Mouse (Mus musculus) forebrain, embryonic 12.5 days (tissue): ENCODE measurements at regions not wholly inside any gene's neighbourhood (a gene's known extent, or its start where the extent isn't known, plus 50 kb on each side); places are given as distances from the start of the nearest gene placed in this dataset.

Source experiments
- ATAC-seq: fragments of 200-750 bp; cut with Nextera tagmentation; 2 replicates; pipeline ENCODE4 v1.8.0; 2017; ENCODE audit warnings: moderate TSS enrichment; ENCODE audit not compliant: low FRiP score
- H3K27ac ChIP-seq: fragments of 300-500 bp; sonication (generic); 2 replicates; pipeline ENCODE4 v1.5.1; 2016; ENCODE audit warnings: mild to moderate bottlenecking
- H3K27me3 ChIP-seq: fragments of 300-500 bp; sonication (generic); 2 replicates; pipeline ENCODE4 v1.6.1; 2016; ENCODE audit warnings: mild to moderate bottlenecking
- H3K36me3 ChIP-seq: fragments of 300-500 bp; sonication (generic); replicated peaks from 2 replicates; pipeline ENCODE4 v1.6.1; 2016; ENCODE audit warnings: mild to moderate bottlenecking
- H3K4me1 ChIP-seq: fragments of 300-500 bp; sonication (generic); 2 replicates; pipeline ENCODE4 v1.6.1; 2016
- H3K4me2 ChIP-seq: fragments of 300-500 bp; sonication (generic); 2 replicates; pipeline ENCODE4 v1.6.1; 2016; ENCODE audit warnings: mild to moderate bottlenecking, moderate library complexity
- H3K4me3 ChIP-seq: fragments of 300-500 bp; sonication (generic); replicated peaks from 2 replicates; pipeline ENCODE4 v1.5.1; 2016; ENCODE audit warnings: mild to moderate bottlenecking
- H3K9ac ChIP-seq: fragments of 300-500 bp; sonication (generic); 2 replicates; pipeline ENCODE4 v1.6.1; 2016; ENCODE audit warnings: mild to moderate bottlenecking
- H3K9me3 ChIP-seq: fragments of 300-500 bp; sonication (generic); 2 replicates; pipeline ENCODE4 v1.6.1; 2016
- WGBS: fragments of 180-500 bp; shearing (Covaris S2); methylation state at CpG from one replicate; pipeline ENCODE4 v1.1.7; 2016; 5-methylcytosine and 5-hydroxymethylcytosine counted together

DNA sequence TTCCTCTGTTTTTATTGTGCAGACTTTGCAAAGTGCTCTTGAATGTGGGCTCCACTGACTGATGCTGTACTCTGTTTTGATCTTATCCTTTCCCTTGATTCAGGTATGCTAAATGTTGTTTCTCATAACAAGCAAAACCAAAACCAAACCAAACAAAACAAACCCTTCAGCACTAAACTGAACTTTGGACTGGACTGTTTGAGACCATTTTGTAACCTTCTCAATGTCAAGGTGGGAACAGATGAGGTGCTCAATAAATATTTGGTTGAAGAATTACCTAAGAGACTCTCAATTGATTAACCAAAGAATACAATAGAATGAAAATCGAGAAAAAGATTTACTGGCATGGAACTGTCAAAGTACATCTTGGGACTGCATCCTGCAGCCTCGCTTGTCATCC lies 163.9 kb upstream of the Sall1 start:
- Histone ChIP-seq H3K27ac (no peak overlapping the region), H3K4me1 (peaks cover 3% of the 10 kb centered on the region; the same call in 1 of the 2 replicates), H3K4me2 (no peak overlapping the region), H3K9me3 (no peaks in the 10 kb centered on the region), H3K36me3 (no peaks in the 10 kb centered on the region), H3K27me3 (no peaks in the 10 kb centered on the region), H3K4me3 (no peak overlapping the region), H3K9ac (no peak overlapping the region)
- 86% methylated on average over 2 of the region's 2 CpGs for WGBS
- no peak for ATAC-seq

DNA sequence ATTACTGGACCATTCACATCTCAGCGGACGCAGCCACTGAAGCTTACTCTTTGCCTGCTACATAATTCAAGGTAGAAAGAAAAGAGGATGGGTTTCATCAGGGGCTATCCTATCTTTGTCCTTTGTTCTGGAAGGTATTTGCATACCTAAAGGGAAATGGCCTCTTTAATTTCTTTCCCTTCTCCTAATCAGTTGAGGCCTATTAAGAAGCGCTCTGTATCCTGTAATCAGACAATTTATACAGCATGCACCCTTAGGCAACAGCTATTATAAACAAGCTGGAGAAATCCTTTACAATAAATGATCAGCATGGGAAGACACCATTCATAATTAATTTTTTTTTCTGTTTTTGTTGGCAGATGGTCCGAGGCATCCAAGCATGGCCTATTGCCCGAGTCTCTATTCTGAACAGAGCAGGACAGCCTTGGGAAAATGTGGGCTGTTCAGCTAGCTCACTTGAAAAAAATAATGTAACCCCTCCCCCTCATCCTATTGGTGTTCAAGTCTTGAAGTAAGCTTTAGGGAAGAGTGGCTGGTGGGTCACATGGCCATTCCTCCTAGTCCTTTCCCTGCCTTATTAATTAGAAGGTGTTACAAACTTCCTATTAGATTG lies 158.6 kb upstream of the Sall1 start:
- no peak overlapping the region for H3K9ac ChIP-seq
- H3K4me2 ChIP-seq, result no peak overlapping the region
- ATAC-seq, result peak; percentile 55; the same call in 1 of the 2 replicates
- no peak overlapping the region; the same call in 1 of the 2 replicates for H3K27ac ChIP-seq
- H3K9me3 ChIP-seq, result no peaks in the 10 kb centered on the region
- peaks cover 13% of the 10 kb centered on the region; the same call in 1 of the 2 replicates for H3K4me1 ChIP-seq
- WGBS, result 57% methylated on average over 5 of the region's 5 CpGs
- H3K27me3 ChIP-seq, result no peaks in the 10 kb centered on the region
- no peaks in the 10 kb centered on the region for H3K36me3 ChIP-seq
- no peak overlapping the region for H3K4me3 ChIP-seq

DNA sequence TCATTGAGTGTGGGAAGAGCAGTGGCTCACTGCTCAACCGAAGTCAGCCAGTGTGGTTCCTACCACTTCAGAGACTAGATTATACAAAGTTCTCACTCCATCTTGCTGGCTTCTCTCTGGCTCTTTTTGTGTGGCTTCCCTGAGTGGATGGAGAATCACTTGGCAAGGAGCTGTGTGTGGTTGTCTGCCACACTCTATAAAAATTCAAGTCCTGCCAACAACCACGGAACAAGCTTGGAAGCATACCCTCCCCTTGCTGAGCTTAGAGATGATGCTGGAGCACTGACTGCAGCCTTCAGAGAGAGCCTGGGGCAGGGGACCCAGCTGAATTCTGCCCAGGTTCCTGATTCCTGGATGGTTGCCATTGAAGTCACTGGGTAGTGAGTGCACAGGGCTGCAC lies 156.3 kb upstream of the Sall1 start:
- H3K4me3 ChIP-seq, result no peak overlapping the region
- no peak for ATAC-seq
- peaks cover 13% of the 10 kb centered on the region; the same call in 1 of the 2 replicates for H3K4me1 ChIP-seq
- no peaks in the 10 kb centered on the region for H3K27me3 ChIP-seq
- 88% methylated on average over 2 of the region's 2 CpGs for WGBS
- no peaks in the 10 kb centered on the region for H3K9me3 ChIP-seq
- no peaks in the 10 kb centered on the region for H3K36me3 ChIP-seq
- no peak overlapping the region for H3K4me2 ChIP-seq
- H3K27ac ChIP-seq, result no peak overlapping the region
- no peak overlapping the region for H3K9ac ChIP-seq

DNA sequence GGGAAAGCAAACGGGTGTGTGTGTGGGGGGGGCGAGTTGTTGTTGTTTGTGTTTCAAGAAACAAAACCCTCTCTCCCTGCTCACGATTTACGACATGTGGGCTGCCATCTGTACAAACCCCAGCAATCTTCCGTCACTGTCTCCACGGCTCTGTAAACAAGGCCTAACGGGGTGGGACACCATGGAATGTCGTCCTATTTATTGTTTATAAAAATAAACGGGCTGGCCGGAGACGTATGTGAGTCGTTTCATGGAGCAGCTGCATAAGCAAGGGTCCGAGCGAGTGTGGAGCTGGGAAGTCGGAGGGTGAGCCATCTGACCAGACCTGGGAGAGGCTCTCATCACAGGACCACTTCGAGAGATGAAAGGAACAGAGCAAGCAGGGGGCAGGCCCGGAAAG lies 141.4 kb upstream of the Sall1 start:
- no peak for ATAC-seq
- Histone ChIP-seq H3K27ac (no peak overlapping the region), H3K36me3 (no peaks in the 10 kb centered on the region), H3K4me2 (no peak overlapping the region), H3K27me3 (no peaks in the 10 kb centered on the region), H3K9ac (no peak overlapping the region), H3K9me3 (no peaks in the 10 kb centered on the region), H3K4me3 (no peak overlapping the region), H3K4me1 (no peaks in the 10 kb centered on the region; the same call in 1 of the 2 replicates)
- WGBS, result 79% methylated on average over 17 of the region's 17 CpGs

DNA sequence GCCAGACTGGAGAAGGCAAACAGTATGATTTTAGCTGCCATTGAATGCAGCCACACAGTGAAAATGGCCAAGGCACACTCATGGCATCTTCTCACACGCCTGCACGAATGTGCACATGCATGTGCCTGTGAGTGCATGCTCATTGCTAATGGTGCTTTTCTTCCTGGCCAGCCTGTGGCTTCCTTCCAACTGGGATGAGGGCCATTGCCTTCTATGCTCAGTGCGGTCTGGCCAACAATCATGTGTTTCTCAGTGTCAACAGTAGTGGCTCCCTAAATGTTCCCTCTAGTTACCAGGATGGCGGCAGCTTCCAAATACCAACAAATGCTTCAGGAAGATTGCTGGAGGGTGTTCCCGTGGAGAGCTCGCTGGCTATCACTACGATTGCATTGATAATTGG lies 131.7 kb upstream of the Sall1 start:
- 89% methylated on average over 7 of the region's 7 CpGs for WGBS
- H3K27ac ChIP-seq, result no peak overlapping the region
- no peak overlapping the region for H3K4me2 ChIP-seq
- no peaks in the 10 kb centered on the region for H3K36me3 ChIP-seq
- no peaks in the 10 kb centered on the region for H3K4me1 ChIP-seq
- H3K4me3 ChIP-seq, result no peak overlapping the region
- no peak overlapping the region for H3K9ac ChIP-seq
- no peak for ATAC-seq
- no peaks in the 10 kb centered on the region for H3K9me3 ChIP-seq
- H3K27me3 ChIP-seq, result peaks cover under 1% of the 10 kb centered on the region

DNA sequence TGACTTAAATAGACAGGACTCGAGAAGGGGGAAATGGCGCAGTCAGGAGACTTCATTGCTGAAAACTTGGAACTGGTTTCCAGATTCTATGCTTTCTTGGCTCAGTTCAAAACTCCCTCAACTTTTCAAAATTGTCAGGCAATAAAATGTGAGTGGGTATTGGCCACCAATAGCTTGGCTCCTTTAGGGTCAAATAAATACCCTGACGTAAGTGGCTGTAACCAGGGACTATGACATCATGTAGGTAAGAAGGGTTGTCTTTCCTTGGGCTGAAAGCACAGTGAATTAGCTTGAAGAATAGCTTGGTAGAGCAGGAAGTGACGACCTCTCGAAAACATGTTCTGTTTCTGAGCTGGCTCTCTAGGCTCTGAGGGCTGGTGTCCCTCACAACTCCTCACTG lies 127.6 kb upstream of the Sall1 start:
- no peak overlapping the region for H3K9ac ChIP-seq
- H3K9me3 ChIP-seq, result no peaks in the 10 kb centered on the region
- ATAC-seq, result no peak
- no peaks in the 10 kb centered on the region for H3K36me3 ChIP-seq
- 87% methylated on average over 5 of the region's 5 CpGs for WGBS
- no peak overlapping the region for H3K4me2 ChIP-seq
- H3K4me3 ChIP-seq, result no peak overlapping the region
- peaks cover 6% of the 10 kb centered on the region for H3K4me1 ChIP-seq
- no peak overlapping the region for H3K27ac ChIP-seq
- peaks cover 5% of the 10 kb centered on the region; the same call in 1 of the 2 replicates for H3K27me3 ChIP-seq

DNA sequence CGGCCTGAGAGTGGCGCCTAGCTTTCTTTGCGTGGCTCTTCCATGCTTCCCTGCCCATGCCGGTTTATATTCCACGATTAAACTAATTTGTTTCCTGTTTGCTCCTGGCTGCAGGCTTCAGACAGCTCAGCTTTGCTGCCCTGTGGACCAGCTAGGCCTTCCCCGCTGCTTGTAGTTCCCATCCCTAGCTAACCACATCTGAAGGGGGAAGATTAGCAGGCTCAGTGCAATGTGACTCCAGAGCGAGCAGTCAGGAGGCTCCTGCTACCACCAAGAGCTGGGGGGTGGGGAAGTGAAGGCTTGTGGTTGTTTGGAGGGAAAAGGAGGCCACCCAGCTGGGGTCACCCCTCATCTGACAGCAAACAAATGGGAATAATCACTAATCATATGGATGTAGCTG lies 125.5 kb upstream of the Sall1 start:
- H3K27ac ChIP-seq, result 0 out of 2 replicates have a peak overlapping the region, but pooled peaks have one; percentile 5
- no peaks in the 10 kb centered on the region for H3K36me3 ChIP-seq
- 0 out of 2 replicates have a peak, but pooled peaks cover 5% of the 10 kb centered on the region for H3K27me3 ChIP-seq
- WGBS, result 42% methylated on average over 7 of the region's 7 CpGs
- H3K9me3 ChIP-seq, result no peaks in the 10 kb centered on the region
- no peak overlapping the region for H3K4me2 ChIP-seq
- H3K4me1 ChIP-seq, result peaks cover 6% of the 10 kb centered on the region
- no peak overlapping the region for H3K9ac ChIP-seq
- ATAC-seq, result no peak
- H3K4me3 ChIP-seq, result no peak overlapping the region

DNA sequence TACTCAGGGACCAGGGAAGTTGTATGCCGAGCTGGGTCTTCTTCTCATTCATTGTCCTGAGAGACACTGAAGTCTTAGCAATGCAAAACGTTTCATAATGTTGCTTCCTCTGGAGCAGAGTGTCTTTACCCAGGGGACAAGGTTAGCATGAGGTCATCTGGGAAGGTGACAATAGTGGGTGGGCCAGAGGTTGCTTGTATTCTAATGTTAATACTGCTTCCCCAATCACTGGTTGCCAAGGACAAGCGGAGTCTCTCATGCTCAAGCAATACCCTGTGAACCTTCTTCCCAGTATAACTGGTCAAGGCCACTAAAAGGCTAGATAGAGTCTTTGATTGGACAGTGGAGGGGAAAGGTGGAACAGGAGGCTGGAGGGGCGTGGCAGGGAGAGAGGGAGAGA lies 123.1 kb upstream of the Sall1 start:
- Histone ChIP-seq H3K27ac (no peak overlapping the region), H3K4me2 (no peak overlapping the region), H3K36me3 (no peaks in the 10 kb centered on the region), H3K27me3 (0 out of 2 replicates have a peak, but pooled peaks cover 5% of the 10 kb centered on the region), H3K9ac (no peak overlapping the region), H3K4me3 (no peak overlapping the region), H3K4me1 (peaks cover 6% of the 10 kb centered on the region), H3K9me3 (no peaks in the 10 kb centered on the region)
- WGBS, result 73% methylated on average over 4 of the region's 4 CpGs
- no peak for ATAC-seq

DNA sequence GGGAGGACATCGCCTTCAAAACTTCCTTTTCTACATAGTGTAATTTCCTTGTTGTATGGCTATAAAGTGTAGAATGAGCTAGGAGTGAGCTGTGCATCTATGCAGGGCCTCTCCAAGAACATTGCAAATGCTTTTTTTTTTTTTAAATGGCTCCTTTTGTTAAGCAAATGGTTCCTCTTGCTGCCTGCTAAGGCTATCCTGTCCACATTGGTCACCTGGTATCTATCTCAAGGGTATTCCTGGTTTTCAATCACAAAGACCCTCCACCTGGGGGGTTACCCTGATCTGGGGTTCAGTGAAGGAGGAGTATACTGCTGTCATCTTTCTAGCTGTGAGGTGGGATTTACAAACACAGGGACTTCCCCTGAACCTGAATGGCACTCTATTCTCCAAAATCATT lies 112.9 kb upstream of the Sall1 start:
- no peaks in the 10 kb centered on the region for H3K27me3 ChIP-seq
- no peak overlapping the region for H3K27ac ChIP-seq
- no peak overlapping the region for H3K4me2 ChIP-seq
- peaks cover 19% of the 10 kb centered on the region for H3K4me1 ChIP-seq
- H3K36me3 ChIP-seq, result no peaks in the 10 kb centered on the region
- no peak overlapping the region for H3K4me3 ChIP-seq
- no peak for ATAC-seq
- no peak overlapping the region for H3K9ac ChIP-seq
- 100% methylated on average over 1 of the region's 1 CpGs for WGBS
- no peaks in the 10 kb centered on the region for H3K9me3 ChIP-seq

DNA sequence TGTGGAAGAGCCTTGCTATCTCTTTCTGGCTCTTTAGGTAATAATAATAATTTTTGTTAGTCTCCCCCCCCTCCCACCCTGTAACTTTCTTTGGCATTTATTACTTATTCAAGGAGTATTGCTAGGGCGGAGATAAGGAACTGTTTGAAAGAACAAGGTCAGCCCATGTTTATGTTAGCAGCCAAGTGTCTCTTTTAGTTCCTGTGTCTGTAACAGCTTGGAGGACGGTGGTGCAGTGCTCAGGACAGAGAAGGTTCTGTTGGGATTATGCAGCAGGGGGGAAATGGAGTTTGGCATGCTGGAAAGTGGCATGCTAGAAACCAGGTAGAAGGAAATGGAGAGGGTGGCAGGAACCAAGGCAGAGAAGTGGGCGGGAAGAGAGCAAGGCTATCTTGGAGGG lies 109.6 kb upstream of the Sall1 start:
- no peak for ATAC-seq

DNA sequence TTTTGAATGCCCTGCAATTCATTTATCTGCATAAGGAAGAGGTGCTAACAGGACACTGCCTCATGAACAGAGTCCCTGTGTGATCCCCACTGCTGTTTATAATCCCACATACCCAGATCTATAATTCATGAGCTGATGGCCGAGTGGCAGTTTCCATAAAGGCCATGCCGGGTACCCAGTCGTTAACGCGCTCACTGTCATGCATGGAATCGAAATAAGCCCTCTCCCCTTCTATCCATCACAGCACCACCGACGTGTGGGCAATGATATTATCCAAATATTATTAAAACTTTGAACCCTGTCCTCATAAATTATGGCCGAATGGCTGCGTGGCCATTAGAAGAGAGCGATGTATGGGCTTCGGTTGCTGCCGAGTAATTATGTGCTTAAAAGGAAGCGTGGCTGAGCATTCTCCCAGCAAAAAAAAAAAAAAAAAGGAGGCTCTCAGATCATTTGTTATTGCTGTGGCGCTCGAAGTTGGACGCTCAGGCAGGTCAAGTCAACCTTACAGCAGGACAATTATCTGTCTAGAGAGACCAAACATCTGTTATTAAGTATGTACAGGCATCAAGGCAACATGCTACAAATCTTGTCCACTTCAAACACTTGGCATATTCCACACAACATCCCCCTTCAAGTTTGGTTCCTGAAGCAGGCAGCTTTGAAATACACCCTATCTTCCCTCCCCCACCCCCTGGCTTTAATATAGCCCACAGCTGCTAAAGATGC lies 109.1 kb upstream of the Sall1 start:
- Histone ChIP-seq H3K36me3 (no peaks in the 10 kb centered on the region), H3K27ac (no peak overlapping the region), H3K9ac (no peak overlapping the region), H3K4me3 (no peak overlapping the region), H3K4me2 (no peak overlapping the region), H3K9me3 (no peaks in the 10 kb centered on the region), H3K27me3 (no peaks in the 10 kb centered on the region), H3K4me1 (peaks cover 19% of the 10 kb centered on the region)
- peak; percentile 20; the same call in 1 of the 2 replicates for ATAC-seq
- WGBS, result 50% methylated on average over 17 of the region's 17 CpGs

More for the DNA sequence above, 109.6 kb upstream of the Sall1 start:
- Histone ChIP-seq H3K27ac (no peak overlapping the region), H3K4me2 (no peak overlapping the region), H3K4me1 (peaks cover 19% of the 10 kb centered on the region), H3K9ac (no peak overlapping the region), H3K36me3 (no peaks in the 10 kb centered on the region), H3K9me3 (no peaks in the 10 kb centered on the region), H3K27me3 (no peaks in the 10 kb centered on the region), H3K4me3 (no peak overlapping the region)
- WGBS, result 84% methylated on average over 3 of the region's 3 CpGs

DNA sequence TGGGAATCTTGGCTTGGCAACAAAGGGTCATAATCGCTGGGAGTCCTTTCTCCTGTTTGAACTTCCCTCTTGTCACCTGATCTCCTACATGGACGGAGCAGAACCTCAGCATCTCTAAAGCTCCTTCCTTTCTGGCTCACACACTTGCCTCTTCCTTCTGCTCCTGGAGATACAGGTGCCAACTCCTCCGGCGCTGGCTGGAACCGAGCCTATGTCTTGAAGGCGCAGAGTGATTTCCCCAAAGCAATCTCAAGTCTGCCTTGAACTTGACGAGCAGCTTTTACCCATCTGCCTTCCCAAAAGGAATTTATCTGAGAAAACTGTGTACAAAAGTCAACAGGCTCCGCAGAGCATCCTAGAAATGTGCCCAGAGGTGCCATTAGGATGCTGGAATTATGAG lies 108.4 kb upstream of the Sall1 start:
- WGBS, result 88% methylated on average over 8 of the region's 8 CpGs
- Histone ChIP-seq H3K36me3 (no peaks in the 10 kb centered on the region), H3K27me3 (no peaks in the 10 kb centered on the region), H3K9ac (no peak overlapping the region), H3K4me2 (no peak overlapping the region), H3K27ac (no peak overlapping the region), H3K9me3 (no peaks in the 10 kb centered on the region), H3K4me1 (peaks cover 19% of the 10 kb centered on the region), H3K4me3 (no peak overlapping the region)
- ATAC-seq, result no peak

DNA sequence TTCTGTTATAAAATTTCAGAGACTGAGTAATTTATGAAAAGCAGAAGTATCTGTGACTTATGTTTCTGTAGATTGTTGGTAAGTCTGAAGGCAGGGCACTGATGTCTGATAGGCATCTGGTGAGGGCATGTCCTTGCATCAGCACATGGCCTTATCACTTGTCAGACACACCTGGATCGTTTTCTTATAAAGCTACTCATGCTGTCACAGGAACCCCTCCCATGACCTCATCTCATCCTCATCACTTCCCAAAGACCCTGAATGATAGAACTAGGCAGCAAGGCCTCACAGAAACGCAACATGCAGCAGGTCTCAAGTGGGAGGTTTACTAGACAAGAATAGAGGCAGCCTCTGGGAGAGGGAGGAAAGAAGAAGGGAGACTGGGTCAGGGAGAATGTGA lies 107.0 kb upstream of the Sall1 start:
- H3K4me3 ChIP-seq, result no peak overlapping the region
- ATAC-seq, result no peak
- H3K4me1 ChIP-seq, result peaks cover 19% of the 10 kb centered on the region
- H3K27ac ChIP-seq, result no peak overlapping the region
- no peak overlapping the region for H3K9ac ChIP-seq
- H3K36me3 ChIP-seq, result no peaks in the 10 kb centered on the region
- H3K27me3 ChIP-seq, result no peaks in the 10 kb centered on the region
- no peak overlapping the region for H3K4me2 ChIP-seq
- no peaks in the 10 kb centered on the region for H3K9me3 ChIP-seq
- WGBS, result 91% methylated on average over 2 of the region's 2 CpGs
